Mouse (Mus musculus) right cerebral cortex, postnatal 25 days (tissue): ENCODE measurements around the gene Kat7.
A peak's percentile ranks its signal among the peaks of the same experiment; 100 is the strongest.

Experiments
- DNase-seq: peaks from one replicate; pipeline ENCODE4 v3.0.0; 2022

Kat7 gene

GRCm38 (mm10) chr11:95310007-95310647 lies at the start of gene Kat7:
Gene Kat7 (minus strand): TSS chr11:95310246.
- peak; percentile 98 for DNase-seq

- DNase-seq, result no peak
These were observed 48.2 kb upstream of the Kat7 start for GRCm38 (mm10) chr11:95358263-95358662.

- DNase-seq, result no peak
These were observed 46.6 kb upstream of the Kat7 start for GRCm38 (mm10) chr11:95356469-95357273.

- DNase-seq, result no peak
These were observed 46.0 kb upstream of the Kat7 start for GRCm38 (mm10) chr11:95356039-95356438.

- DNase-seq, result no peak
These were observed 45.6 kb upstream of the Kat7 start for GRCm38 (mm10) chr11:95355661-95356011.

GRCm38 (mm10) chr11:95354945-95355660 lies 45.1 kb upstream of the Kat7 start:
- DNase-seq, result no peak

- no peak for DNase-seq
These were observed 44.3 kb upstream of the Kat7 start for GRCm38 (mm10) chr11:95354228-95354944.

GRCm38 (mm10) chr11:95353226-95353625 lies 43.2 kb upstream of the Kat7 start:
- no peak for DNase-seq

GRCm38 (mm10) chr11:95352686-95353085 lies 42.6 kb upstream of the Kat7 start:
- DNase-seq, result no peak

GRCm38 (mm10) chr11:95350960-95351359 lies 40.9 kb upstream of the Kat7 start:
- no peak for DNase-seq

GRCm38 (mm10) chr11:95350289-95350688 lies 40.2 kb upstream of the Kat7 start:
- DNase-seq, result no peak

- DNase-seq, result no peak
These were observed 34.1 kb upstream of the Kat7 start for GRCm38 (mm10) chr11:95344181-95344580.

GRCm38 (mm10) chr11:95343180-95343579 lies 33.1 kb upstream of the Kat7 start:
- DNase-seq, result no peak

GRCm38 (mm10) chr11:95340664-95341063 lies 30.6 kb upstream of the Kat7 start:
- no peak for DNase-seq

- DNase-seq, result no peak
These were observed 30.2 kb upstream of the Kat7 start for GRCm38 (mm10) chr11:95340259-95340658.

- no peak for DNase-seq
These were observed 29.5 kb upstream of the Kat7 start for GRCm38 (mm10) chr11:95339471-95340021.

- DNase-seq, result no peak
These were observed 27.8 kb upstream of the Kat7 start for GRCm38 (mm10) chr11:95337846-95338342.

GRCm38 (mm10) chr11:95337129-95337813 lies 27.2 kb upstream of the Kat7 start:
- DNase-seq, result peak; percentile 34

- DNase-seq, result peak; percentile 65
These were observed 26.6 kb upstream of the Kat7 start, which contains the start of gene Fam117a for GRCm38 (mm10) chr11:95336568-95337128. Gene Fam117a (plus strand): TSS chr11:95337018.

- DNase-seq, result no peak
These were observed 24.5 kb upstream of the Kat7 start for GRCm38 (mm10) chr11:95334448-95335060.

- DNase-seq, result no peak
These were observed 23.8 kb upstream of the Kat7 start for GRCm38 (mm10) chr11:95333805-95334204.
